Mouse (Mus musculus): Measurements from ENCODE around the gene Sytl5.

Sytl5 gene

DNA sequence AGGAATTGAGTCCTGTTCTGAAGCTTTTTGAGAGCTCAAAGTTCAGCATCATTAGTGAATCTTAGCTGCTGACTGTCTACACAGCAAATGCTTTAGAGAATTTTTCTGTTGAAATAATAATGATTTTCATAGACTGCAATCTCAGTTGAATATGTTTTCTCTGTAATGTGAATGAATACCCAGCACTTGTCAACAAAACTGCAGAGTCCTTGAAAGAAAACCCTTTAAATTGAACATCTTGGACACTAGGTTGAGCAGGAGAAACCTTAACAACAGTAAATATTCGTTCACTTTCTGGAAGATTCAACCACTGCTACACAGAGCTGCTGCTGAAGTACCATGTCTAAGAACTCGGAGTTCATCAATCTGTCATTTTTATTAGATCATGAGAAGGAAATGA lies at the start of gene Sytl5:
Gene Sytl5 (plus strand): TSS at position 301 of the 400 bp plus-strand sequence.
- no peak for DNase-seq

GRCm38 (mm10) chrX:9846628-9847027 lies 38.8 kb upstream of the Sytl5 start, which contains the start of gene Hypm:
TSS of gene Hypm (plus strand) at chrX:9846928.
- DNase-seq: no peak

DNA sequence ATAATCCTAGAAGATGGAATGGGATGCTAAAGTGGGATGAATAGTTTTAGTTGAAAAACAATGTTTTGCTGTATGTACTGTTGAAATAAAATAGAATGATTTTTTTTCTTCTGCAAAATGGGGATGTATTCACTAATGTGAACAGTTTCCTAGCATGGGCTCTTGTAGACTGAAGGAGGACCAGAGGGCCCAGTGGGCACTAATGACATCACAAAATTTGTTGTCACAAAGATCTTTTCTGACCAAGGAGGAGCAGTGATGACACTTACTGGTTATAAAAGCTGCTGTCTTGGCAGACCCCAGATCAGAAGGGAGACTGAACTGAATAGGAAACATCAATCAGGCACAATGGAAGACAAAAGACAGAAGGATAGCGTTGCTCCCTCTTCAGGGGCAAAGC lies 36.0 kb upstream of the Sytl5 start, which contains the start of gene H2al3:
Gene H2al3 (plus strand): TSS at position 301 of the 400 bp plus-strand sequence.
- no peak for DNase-seq

DNA sequence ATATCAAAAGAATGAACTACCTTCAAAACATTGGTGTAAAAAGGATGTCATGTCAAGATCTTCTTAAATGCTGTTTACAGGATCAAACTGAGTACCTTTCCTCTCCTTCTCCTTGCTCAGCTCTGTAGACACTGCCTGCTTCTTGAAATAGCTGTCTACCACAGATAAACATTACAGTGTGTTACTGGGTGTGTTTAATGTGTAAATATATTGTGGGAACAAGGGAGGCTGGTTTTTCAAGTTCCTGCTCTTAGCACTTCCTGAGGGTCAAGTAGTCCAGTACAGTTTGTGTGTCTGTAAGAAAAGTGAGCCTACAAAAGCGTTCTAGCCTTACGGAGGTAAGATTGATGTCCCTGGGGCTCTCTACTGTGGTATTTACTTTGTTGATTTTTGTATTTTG lies 23.6 kb upstream of the Sytl5 start:
- DNase-seq: no peak

- DNase-seq: no peak
Observed at GRCm38 (mm10) chrX:9875519-9875918, 9.9 kb upstream of the Sytl5 start.

DNA sequence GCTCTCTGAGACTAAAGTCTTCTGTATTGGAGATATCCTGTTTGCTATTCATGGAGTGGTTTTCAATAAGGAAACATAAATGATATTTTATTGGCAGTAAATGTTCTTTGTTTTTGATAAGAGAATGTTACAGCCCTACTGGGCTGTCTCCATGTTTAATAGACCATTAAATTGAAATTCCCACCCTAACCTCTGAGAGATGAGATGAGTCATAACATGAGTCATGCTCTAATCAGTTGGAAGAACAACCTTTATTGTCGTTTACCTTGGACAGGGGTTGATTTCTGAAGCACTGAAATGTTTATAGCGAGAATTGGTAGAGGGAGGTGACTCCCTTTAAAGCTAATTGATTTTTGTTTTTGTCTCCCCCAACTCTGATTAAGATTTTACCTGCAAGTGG lies 24.1 kb downstream of the Sytl5 start:
- no peak for DNase-seq

DNA sequence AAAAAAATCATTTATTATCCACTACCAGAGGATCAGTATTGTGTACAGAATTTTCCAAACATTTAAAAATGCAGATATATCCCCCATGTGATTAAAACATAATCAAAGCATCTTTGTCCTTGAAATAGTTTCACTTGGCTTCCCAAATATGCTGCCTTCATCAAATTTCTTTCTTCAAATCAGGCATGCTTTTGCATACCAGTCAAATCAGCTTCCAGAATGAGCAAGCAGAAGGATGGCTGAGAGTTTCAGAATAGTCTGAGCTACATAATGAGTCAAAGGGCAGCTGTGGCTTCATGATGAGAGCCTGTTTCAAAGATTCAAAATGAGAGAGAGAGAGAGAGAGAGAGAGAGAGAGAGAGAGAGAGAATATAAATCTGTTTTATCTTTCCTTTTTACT lies 48.4 kb downstream of the Sytl5 start:
- DNase-seq: no peak

GRCm38 (mm10) chrX:9984094-9984669 lies 98.8 kb downstream of the Sytl5 start:
- DNase-seq: no peak

GRCm38 (mm10) chrX:10000718-10001117 lies 115.3 kb downstream of the Sytl5 start:
- DNase-seq: no peak

DNA sequence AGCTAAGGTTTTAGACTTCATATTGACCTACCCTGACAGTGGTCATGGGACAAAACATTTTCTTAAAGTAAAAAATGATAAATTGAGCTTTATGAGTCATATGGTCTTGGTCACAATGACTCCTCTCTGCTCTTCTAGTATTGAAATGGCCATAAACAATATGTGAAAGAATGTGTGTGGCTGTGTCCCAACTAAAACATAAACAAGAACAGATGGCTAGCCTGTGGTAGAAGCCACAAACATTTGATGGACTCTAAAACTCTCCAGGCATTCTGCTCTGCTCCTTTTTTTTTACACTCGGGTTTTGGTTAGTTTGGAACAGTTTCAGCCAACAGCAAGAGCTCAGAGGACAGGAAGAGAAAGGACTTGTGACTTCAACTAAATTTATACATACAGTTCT lies 120.5 kb downstream of the Sytl5 start:
- no peak for DNase-seq

DNA sequence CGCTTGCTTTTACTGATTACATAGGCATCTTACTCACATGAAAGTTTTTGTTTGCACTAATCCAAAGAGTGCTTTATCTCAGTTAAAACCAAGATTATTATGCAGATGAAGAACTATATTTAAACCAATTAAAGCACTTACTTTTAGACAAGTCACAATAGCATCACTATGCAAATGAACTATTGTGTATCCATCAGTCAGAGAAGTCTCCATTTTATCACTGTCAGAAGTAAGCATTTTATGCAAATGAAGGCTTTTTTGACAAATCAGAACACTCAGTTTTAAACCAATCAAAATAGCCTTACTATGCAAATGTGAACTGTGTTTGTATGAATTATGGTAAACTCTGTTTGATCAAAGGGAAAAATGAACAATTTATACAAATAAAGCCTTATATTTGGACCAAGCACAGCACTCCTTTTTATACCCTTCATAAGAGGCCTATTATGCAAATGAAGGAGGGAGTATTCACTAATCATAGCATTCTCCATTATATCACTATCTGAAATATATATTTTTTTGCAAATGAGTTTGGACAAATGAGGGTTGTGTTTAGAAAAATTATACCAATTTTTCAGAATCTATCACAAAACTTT lies 122.4 kb downstream of the Sytl5 start:
- no peak for DNase-seq

GRCm38 (mm10) chrX:10010202-10010601 lies 124.8 kb downstream of the Sytl5 start:
- no peak for DNase-seq

DNA sequence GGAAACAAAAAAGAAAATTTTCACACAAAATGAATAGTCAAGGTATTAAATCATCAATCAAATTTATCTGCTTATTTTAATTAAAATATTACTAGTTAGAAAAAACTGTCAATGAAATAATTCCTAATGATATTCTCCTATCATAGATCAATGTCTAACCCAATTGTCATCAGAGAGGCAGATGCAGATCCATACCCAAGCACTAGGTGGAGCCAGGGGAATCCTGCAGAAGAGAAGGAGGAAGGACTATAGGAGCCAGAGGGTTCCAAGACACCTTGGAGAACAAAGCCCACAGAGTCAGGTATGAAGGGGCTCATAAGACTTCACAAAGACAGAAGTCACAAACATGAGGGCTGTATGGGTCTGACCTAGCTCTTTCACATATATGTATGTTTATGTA lies 149.2 kb downstream of the Sytl5 start:
- DNase-seq: no peak
